Mouse (Mus musculus): ENCODE results near the gene Abcf1. TPM values are rescaled to one million over a fixed set of nuclear protein-coding genes. Genes with fewer than 3 reads are reported as not detected.
"Not testable (repeated sequence)": the region's sequence is repeated elsewhere in the genome, so short reads cannot be mapped to it uniquely, and the experiment has no call there.

Gene Abcf1
- 77.2 and 120 TPM in 2 replicates for polyA plus RNA-seq (2011; ENCODE audit: insufficient read depth, insufficient read length, low replicate concordance, missing spikeins)

DNA sequence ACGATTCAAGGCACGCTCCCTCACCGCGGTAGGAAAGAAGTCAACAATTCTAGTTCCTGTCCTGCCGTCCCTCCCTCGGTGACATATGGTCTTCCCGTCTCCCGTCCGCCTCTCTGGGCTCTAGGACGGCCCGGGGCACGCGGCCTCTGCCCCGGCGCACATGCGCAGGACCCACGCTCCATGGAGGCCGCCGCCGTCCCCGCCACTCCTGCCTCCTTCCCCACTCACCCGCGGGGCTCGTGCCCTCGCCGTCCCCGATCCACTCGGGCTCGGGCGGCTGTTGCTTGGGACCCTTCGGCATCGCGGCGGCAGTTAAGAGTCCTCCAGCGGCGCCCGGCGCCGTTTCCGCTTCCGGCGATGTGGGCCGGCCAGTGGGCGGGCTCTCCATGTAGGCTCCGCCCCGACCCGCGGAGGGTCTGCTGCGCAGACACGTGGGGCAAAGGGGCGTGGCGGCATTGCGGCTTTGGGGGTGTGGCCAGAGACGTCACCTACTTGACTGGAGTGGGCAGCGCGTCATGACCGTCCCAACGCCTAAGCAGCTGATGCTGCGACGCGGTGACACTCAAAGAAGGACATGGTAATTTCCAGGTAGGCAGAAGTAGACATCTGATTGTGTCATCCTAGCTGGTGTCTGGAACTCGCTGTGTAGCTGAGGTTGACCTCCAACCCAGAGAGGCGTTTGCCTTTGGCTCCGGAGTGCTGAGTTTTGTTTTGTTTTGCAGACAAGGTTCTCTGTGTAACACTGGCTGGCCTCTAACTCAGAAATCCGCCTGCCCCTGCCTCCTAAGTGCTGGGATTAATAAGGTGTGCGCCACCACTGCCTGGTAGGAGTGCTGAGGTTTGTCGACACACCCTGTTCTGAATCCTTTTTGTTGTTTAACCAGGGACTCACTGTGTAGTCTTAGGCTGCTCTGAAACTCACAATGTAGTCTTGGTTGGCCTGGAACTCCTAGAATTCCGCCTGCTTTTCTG lies at the start of gene Abcf1:
Abcf1 (minus strand) TSS at position 344 of the 972 bp plus-strand sequence.
- 1% methylated on average over 68 of the region's 68 CpGs for WGBS
- Histone ChIP-seq H3K4me3 (replicated peaks; ENCODE audit: control insufficient read depth, low read depth, low read length) (peak within 1 kb of the TSS; percentile 97), H3K4me1 (ENCODE audit: control insufficient read depth, insufficient read depth, low read length) (peaks cover 2% of the 10 kb centered on the region; the same call in 1 of the 2 replicates), H3K27ac (ENCODE audit: control insufficient read depth, insufficient read depth, low read depth, low read length, poor library complexity) (peak within 1 kb of the TSS; percentile 80)
- TF ChIP-seq CTCF (IDR thresholded peaks at IDR 0.05; ENCODE audit: control insufficient read depth, insufficient read depth, low read length) (no peak), POLR2A (IDR thresholded peaks at IDR 0.05; ENCODE audit: borderline replicate concordance, control insufficient read depth, low read depth, low read length) (peak; percentile 72; the same call in 1 of the 2 replicates)

DNA sequence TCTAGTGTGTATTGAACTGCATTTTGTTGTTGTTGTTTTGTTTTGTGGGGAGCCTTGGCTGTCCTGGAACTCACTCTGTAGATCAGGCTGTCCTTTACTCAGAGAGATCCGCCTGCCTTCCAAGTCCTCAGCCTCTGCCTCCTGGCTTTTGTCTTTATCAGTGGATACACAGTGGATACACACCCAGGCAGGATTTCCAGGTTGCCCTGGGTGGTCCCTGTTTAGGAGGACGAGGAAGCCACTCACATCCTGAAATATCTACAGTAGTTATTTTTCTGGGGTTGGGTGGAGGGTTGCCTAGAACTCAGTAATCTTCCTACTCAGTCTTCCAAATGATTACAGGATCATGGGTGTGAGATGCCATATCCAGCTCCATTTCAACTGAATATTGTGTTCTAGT lies 49.4 kb upstream of the Abcf1 start:
- Histone ChIP-seq H3K4me1 (ENCODE audit: control insufficient read depth, insufficient read depth, low read length) (peaks cover 11% of the 10 kb centered on the region), H3K27ac (ENCODE audit: control insufficient read depth, insufficient read depth, low read depth, low read length, poor library complexity) (peak overlapping the region; percentile 33; the same call in 1 of the 2 replicates), H3K4me3 (replicated peaks; ENCODE audit: control insufficient read depth, low read depth, low read length) (peak overlapping the region; percentile 65)
- no peak for TF ChIP-seq CTCF (IDR thresholded peaks at IDR 0.05; ENCODE audit: control insufficient read depth, insufficient read depth, low read length)
- no peak for TF ChIP-seq POLR2A (IDR thresholded peaks at IDR 0.05; ENCODE audit: borderline replicate concordance, control insufficient read depth, low read depth, low read length)
- WGBS: 41% methylated on average over 2 of the region's 2 CpGs

DNA sequence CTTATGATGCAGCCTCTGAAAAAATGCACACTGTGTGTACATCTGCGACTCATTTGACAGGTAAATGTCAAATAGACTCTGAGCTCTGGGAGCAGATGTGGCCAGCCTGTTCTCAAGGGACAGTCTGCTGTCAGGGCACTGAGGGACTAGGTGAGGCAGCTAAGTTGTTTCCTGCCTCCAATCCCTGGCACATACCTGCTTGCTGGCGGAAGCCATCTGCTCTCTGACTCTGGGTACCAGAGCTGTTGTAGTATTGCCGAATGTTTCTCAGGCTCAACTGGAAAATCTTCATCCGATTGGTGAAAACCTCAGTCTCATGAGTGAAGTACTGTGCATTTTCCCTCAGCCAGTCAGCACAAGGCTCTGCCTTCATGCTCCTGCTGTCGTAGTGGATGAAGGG lies 47.5 kb upstream of the Abcf1 start:
- TF ChIP-seq POLR2A (IDR thresholded peaks at IDR 0.05; ENCODE audit: borderline replicate concordance, control insufficient read depth, low read depth, low read length) (no peak), CTCF (IDR thresholded peaks at IDR 0.05; ENCODE audit: control insufficient read depth, insufficient read depth, low read length) (no peak)
- Histone ChIP-seq H3K27ac (ENCODE audit: control insufficient read depth, insufficient read depth, low read depth, low read length, poor library complexity) (no peak overlapping the region), H3K4me3 (replicated peaks; ENCODE audit: control insufficient read depth, low read depth, low read length) (no peak overlapping the region), H3K4me1 (ENCODE audit: control insufficient read depth, insufficient read depth, low read length) (peaks cover 4% of the 10 kb centered on the region)
- 86% methylated on average over 5 of the region's 5 CpGs for WGBS

DNA sequence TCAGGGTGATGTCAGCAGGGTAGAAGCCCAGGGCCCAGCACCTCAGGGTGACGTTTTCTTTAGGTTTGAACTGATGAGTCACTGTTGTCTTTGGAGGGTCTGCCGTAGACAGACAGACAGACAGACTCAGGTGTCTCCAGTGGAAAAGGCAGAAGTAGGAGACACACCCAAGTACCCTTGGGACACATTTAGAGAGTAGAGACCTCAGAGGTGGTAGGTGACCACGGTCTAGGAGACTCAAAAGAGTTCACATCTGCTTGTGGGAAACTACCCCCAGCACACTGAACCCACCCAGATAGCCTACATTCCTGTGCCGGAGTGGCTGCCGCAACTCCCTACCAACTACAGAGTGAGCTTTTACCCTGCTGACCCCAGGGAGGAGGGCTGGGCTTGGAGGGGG lies 45.4 kb upstream of the Abcf1 start:
- no peak overlapping the region for H3K4me3 ChIP-seq (replicated peaks; ENCODE audit: control insufficient read depth, low read depth, low read length)
- no peaks in the 10 kb centered on the region; the same call in 1 of the 2 replicates for H3K4me1 ChIP-seq (ENCODE audit: control insufficient read depth, insufficient read depth, low read length)
- WGBS: 87% methylated on average over 5 of the region's 5 CpGs
- TF ChIP-seq CTCF (IDR thresholded peaks at IDR 0.05; ENCODE audit: control insufficient read depth, insufficient read depth, low read length): no peak
- TF ChIP-seq POLR2A (IDR thresholded peaks at IDR 0.05; ENCODE audit: borderline replicate concordance, control insufficient read depth, low read depth, low read length): no peak
- no peak overlapping the region for H3K27ac ChIP-seq (ENCODE audit: control insufficient read depth, insufficient read depth, low read depth, low read length, poor library complexity)

DNA sequence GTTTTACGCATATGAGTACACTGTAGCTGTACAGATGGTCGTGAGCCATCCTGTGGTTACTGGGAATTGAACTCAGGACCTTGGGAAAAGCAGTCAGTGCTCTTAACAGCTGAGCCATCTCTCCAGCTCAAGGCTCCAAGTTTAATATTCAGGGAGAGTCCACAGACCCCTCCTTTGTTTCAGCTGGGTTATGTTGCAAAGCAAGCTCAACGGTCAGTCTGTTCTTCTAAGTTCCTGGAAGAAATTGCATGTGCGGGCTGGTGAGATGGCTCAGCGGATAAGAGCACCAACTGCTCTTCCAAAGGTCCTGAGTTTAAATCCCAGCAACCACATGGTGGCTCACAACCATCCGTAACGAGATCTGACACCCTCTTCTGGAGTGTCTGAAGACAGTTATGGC lies 34.8 kb upstream of the Abcf1 start:
- not testable (repeated sequence) for H3K27ac ChIP-seq (ENCODE audit: control insufficient read depth, insufficient read depth, low read depth, low read length, poor library complexity); H3K4me1 ChIP-seq (ENCODE audit: control insufficient read depth, insufficient read depth, low read length); H3K4me3 ChIP-seq (replicated peaks; ENCODE audit: control insufficient read depth, low read depth, low read length)
- 51% methylated on average over 7 of the region's 7 CpGs for WGBS

DNA sequence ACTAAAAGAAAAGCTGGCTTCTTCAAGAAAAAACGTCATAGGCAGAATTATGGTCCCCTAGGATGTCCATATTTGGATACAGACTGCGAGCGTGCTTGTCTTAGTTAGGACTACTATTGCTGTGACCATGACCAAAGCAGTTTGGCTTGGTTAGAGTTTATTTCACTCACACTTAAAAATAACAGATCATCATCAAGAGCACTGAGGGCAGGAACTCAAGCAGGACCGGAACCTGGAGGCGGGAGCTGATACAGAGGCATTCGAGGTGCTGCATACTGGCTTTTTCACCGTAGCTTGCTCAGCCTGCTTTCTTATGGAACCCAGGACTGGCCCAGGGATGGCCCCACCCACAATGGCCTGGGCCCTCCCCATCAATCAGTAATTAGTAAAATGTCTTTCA lies 33.8 kb upstream of the Abcf1 start:
- TF ChIP-seq POLR2A (IDR thresholded peaks at IDR 0.05; ENCODE audit: borderline replicate concordance, control insufficient read depth, low read depth, low read length) (no peak), CTCF (IDR thresholded peaks at IDR 0.05; ENCODE audit: control insufficient read depth, insufficient read depth, low read length) (no peak)
- WGBS: 80% methylated on average over 7 of the region's 7 CpGs
- Histone ChIP-seq H3K4me3 (replicated peaks; ENCODE audit: control insufficient read depth, low read depth, low read length) (no peak overlapping the region), H3K4me1 (ENCODE audit: control insufficient read depth, insufficient read depth, low read length) (peaks cover 9% of the 10 kb centered on the region), H3K27ac (ENCODE audit: control insufficient read depth, insufficient read depth, low read depth, low read length, poor library complexity) (no peak overlapping the region; the same call in 1 of the 2 replicates)

DNA sequence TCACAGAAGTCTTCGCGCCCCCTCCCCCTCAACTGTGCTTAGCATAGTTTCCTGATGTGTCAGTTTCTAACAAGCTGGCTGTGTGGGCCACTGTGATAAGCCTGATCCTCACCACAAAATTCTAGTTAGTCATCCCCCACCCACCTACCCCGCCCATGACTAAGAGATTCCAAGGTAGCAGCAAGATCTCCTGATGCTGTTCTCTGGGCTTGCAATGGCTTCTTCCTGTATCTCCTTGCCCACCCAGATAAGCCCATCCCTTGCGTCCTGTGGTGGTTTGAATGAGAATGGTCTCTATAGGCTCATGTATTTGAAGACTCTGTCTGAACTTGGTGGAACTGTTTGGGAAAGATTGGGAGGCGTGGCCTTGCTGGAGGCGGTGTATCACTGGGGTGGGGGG lies 32.4 kb upstream of the Abcf1 start:
- H3K4me3 ChIP-seq (replicated peaks; ENCODE audit: control insufficient read depth, low read depth, low read length): no peak overlapping the region
- H3K27ac ChIP-seq (ENCODE audit: control insufficient read depth, insufficient read depth, low read depth, low read length, poor library complexity): peak overlapping the region; percentile 71
- TF ChIP-seq POLR2A (IDR thresholded peaks at IDR 0.05; ENCODE audit: borderline replicate concordance, control insufficient read depth, low read depth, low read length) (no peak), CTCF (IDR thresholded peaks at IDR 0.05; ENCODE audit: control insufficient read depth, insufficient read depth, low read length) (no peak)
- H3K4me1 ChIP-seq (ENCODE audit: control insufficient read depth, insufficient read depth, low read length): peaks cover 10% of the 10 kb centered on the region
- 46% methylated on average over 6 of the region's 6 CpGs for WGBS

DNA sequence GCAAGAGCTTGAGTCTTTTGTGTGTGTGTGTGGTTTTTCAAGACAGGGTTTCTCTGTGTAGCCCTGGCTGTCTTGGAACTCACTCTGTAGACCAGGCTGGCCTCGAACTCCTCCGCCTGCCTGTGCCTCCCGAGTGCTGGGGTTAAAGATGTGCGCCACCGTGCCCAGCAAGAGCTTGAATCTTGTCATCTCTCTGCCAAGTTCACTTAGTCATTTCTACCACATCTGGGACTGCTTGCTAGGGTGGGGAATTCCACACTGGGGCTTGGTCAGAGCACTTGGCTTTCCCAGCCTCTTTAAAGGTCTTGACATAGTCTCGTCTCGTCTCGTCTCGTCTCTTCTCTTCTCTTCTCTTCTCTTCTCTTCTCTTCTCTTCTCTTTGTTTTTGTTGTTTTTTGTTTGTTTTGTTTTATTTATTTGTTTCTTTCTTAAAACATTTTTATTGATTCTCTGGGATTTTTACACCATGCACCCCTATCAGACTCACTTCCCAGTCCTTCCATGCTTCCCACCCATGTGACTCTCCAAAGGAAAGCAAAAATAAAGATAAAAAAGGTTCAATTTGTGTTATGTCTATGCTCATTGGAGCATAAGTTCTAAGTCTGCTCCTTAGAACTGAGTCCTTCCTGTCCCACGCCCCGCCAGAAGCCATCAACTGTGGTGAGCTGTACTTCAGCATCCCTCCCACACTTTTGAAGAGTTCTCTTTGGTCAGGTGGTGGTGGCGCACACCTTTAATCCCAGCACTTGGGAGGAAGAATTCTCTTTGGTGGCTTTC lies 31.7 kb upstream of the Abcf1 start:
- Histone ChIP-seq H3K4me3 (replicated peaks; ENCODE audit: control insufficient read depth, low read depth, low read length) (no peak overlapping the region), H3K27ac (ENCODE audit: control insufficient read depth, insufficient read depth, low read depth, low read length, poor library complexity) (peak overlapping the region; percentile 81), H3K4me1 (ENCODE audit: control insufficient read depth, insufficient read depth, low read length) (peaks cover 10% of the 10 kb centered on the region)
- TF ChIP-seq POLR2A (IDR thresholded peaks at IDR 0.05; ENCODE audit: borderline replicate concordance, control insufficient read depth, low read depth, low read length) (no peak), CTCF (IDR thresholded peaks at IDR 0.05; ENCODE audit: control insufficient read depth, insufficient read depth, low read length) (no peak)
- WGBS: 48% methylated on average over 12 of the region's 12 CpGs

Data from bone marrow, adult 2 months (tissue).